Mouse (Mus musculus) liver, adult (tissue): ENCODE results near the gene Zfp618.

Experiments
- GATA4 ChIP-seq: IDR thresholded peaks from 2 replicates; pipeline ENCODE4 v1.6.1; 2014; ENCODE audit warnings: mild to moderate bottlenecking, low read length; ENCODE audit not compliant: insufficient replicate concordance

Zfp618 gene

DNA sequence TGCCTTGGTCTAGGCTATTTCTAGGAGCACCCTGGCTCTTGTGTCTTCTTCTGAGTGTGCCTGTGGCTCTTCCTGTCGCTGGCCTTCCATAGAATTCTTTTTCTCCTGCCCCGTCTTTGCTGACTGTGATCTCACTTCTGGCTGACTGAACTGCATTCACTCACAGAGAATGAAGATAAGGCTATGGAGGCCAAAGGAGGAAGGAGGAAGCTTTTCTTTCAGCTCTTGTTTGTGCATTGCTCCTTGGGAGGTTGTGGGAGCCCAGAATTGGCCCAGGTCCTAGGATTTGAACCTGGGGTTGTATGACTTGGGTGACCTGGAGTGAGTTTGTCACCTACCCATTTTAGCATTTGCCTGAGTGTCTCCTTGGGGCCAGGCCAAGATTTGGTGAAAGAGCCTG is 72.9 kb downstream of the Zfp618 start:
- no peak for TF ChIP-seq GATA4

DNA sequence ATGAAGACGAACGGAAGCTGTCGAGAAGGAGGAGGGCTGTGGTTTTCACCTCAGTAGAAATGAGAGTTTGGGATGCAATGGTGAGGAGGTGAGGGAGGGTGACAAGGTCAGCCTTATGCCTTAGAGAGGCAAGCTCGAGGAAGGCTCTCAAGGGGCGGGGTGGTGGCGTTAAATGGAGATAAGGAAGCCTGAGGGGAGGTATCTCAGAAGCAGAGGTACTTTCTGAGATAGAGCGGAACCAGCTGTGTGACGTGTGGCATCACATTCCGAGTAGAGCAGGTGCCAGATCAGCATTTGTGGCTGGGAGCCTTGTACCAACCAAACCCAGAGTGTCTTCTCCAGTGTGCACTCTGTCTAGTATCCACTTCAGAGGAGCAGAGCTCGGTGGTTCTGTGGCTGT is 73.6 kb downstream of the Zfp618 start:
- TF ChIP-seq GATA4, result no peak

DNA sequence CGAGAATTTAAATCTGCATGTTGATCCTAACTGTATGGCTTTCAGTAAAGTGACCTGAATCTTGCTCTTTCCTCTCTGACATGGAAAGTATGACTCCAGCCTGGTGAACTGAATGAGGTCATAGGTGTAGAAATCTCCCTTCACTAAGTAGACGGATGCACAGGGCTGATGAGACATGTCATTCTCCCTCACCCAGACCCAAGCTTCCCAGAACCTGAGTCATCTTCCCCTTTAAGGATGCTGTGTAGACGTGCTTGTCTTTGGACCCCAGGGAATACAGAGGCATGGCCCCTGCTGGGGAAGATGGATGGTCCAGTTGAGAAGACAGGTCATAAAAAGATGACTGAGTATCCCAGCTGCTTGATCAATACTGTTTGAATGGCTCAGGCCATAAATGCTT is 83.2 kb downstream of the Zfp618 start:
- TF ChIP-seq GATA4, result no peak

DNA sequence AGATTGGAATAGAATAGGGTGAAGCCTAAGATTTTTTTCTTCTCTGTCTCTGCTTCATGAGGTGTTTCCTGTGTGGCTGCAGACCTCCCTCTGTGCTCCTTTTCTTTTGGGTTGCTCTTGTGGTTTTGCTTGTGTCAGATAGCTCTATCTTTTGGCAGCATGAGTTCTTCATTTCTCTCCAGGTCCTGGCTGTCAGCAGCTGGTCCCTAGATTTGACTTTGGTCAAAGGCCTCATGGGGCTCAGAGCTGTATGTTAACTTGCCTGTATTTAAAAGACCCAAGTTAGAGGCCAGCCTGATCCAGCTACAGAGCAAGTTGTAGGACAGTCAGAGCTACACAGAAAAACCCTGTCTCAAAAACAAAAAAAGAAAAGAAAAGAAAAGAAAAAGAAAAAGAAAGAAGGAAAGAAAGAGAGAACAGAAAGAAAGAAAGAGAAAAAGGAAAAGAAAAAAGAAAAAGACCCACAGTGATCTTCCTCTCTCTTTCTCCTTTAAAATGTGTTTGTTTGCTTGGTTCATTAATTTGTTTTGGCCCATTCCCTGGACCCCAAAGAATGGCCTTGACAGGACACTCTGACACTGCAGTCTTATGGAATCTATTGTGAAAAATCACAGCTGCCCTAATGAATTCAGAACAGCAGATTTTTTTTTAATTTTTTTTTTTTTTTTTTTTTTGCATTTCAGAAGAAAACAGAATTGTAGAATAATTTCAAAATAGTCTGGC is 84.4 kb downstream of the Zfp618 start:
- no peak for TF ChIP-seq GATA4

DNA sequence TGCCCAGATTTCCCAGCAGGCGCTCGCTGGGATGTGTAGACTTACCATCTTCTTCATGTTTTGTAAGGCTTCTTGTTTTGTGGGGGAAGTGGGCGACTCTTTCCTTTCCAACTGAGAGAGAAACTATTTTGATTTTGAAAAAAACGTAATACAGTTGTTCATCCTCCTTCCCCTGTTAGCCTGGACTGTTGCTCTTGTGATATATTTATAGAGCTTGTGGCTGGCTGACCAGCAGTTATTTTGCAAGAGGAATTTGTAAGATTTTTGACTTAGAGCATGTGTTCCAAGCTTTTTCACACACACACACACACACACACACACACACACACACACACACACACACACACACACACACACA is 84.9 kb downstream of the Zfp618 start:
- no peak for TF ChIP-seq GATA4

DNA sequence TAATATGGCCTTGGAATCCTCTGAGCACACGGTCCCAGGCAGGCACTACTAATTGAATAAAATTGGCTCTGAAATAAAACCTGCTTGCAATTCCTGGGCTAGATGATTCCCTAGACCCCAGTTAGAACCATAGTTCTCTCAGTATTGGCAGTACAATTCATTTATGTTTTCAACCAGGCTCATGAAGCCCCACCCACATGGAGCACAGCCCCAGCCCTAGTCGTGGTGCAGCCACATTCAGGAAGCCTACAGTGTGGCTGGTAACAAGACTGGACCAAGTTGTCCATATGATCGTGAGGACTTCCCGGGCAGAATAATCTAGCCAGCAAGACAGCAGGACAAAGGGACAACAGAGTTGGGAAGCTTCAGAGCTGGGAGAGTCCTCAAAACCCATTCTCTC is 85.6 kb downstream of the Zfp618 start:
- TF ChIP-seq GATA4, result no peak

DNA sequence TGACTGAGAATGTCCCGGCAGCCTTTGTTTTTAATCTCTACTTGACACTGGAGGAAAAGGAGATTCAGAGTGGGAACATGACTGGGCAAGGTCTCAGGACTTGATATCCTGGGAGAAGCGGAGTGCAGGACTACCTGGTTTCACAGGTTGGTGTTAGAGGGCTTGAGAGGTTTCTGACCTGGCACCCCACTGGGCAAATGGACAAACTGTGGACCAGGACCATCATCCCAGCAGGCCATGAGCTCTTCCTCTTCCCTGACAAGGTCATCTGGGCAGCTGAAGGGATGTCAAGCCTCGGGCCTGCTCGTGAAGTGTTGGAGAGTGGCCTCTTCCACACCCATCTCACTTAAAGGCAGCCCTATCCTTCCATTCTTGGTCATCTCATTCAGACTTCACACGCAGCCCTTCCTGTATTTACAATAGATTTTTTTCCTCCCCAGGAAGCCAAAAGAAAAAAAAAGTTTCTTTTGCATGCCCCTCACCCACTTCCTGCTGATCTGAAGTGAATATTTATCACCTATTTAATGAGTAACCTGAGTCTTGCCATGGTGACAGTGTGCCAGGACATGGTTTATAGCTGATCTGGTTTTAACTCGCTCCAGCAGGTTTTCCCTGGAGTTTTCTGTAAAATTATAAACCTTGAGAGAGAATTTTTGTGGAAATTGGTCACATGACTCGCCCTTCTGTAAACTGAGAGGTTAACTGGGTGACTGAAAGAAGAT is 86.7 kb downstream of the Zfp618 start:
- no peak for TF ChIP-seq GATA4

DNA sequence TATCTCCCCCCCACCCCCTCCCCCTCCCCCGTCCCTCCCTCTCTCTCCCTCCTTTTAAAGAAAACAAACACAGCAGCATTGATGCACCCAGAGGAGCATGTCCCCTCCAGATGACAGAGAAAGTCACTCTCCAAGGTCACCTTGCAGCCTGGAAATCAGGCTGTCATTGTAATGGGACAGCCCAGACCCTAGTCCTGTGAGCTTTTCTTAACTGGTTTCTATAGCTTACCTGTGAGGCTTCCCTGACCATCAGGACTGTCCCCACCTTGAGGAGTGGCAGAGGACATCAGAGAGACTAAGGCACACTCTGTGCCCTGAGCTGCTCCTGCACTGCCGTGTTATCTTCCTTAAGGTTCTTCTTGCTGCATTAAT is 87.3 kb downstream of the Zfp618 start:
- no peak for TF ChIP-seq GATA4

DNA sequence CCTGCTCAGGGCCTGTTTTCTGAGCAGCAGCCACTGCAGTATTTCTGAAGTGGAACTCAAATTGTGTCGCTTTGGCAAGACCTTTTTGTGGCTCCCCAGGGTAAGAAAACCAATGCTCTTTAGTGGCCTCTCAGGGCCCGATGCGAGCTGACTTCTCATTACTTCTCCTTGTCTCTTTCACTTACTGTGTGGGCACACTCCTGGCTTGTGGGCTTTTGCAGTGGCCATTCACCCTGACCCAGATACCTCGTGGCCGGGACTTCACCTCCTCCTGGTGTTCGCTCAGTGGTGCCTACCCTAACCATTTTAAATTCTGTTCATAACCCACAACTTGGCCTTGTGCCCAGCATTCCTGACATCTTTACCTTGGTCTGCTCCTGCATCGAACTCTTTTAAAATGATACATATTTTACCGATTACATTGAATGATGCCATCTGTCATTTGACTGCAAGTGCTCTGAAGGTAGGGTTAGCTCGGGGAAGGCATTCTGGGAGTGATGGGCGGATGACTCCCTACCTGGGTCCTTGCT is 89.9 kb downstream of the Zfp618 start:
- no peak for TF ChIP-seq GATA4

DNA sequence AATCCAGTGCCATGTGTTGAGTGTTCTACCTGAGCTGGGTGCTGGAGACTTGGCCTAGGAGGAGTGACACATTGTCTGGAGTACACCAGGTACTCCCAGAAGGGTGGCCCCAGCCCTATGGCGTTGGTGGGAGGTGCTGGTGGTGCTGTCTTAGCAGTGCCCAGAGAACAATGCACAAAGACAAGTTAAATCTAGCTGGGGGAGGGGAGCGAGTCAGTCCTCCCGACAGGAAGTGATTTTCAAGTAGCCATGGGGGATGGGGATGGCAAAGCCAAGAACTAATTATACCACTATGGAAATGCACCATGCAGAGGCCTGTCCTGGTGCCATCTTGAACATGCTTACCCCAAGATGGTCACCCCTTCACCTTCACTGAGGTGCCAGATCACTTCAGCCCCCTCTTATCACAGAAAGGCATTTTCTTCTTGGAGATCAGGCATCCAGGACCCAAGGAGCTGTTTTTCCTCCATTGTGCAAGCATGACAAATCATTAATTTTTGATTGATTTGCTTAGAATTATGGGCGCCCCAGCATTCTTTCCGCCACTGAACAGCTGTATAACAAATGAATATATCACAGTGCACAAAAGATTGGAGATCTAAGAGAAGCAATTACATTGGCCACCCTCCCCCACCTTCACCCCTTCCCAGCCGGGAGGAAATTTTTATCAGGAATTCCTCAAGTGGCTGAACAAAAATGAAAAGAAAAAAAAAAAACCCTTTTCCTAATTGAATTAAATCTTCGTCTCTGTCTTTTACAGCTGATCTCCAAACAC is 91.5 kb downstream of the Zfp618 start:
- TF ChIP-seq GATA4, result no peak

DNA sequence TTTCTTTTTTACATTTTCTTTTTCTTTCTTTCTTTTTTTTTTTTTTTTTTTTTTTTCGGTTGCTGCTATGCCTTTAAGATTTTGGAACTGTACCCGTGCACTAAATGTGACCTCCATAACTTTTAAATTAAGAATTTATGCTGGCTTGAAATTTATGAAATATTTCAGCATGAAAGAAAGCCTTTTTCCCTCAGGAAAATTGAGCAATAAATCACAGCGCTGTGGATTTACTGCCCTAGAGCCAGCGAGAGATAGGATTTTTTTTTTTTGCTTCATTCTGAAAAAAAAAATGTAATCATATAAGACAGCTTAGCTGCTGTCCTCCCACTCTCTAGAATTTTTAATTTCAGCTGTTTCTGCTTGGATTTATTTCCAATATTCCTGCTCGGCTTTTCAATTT is 92.2 kb downstream of the Zfp618 start:
- TF ChIP-seq GATA4, result no peak

DNA sequence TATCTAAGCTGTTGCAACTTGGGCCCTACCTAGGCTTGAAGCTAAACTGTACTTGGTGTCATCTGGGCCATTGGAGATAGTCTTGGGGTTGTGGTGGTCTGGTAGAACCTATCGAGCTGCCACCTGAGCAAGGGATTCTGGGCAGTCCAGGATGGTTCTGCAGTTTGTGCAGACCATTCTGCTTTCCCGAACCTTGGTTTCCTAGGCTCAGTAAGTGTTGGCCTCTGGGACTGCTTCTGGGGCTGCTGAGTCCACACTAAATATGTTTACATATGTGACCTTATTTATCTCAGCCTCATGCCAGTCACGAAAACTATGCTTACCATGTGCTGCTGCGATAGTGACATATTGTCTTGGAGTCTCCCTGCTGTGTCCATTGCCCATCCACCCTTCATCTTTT is 93.3 kb downstream of the Zfp618 start:
- TF ChIP-seq GATA4, result no peak

DNA sequence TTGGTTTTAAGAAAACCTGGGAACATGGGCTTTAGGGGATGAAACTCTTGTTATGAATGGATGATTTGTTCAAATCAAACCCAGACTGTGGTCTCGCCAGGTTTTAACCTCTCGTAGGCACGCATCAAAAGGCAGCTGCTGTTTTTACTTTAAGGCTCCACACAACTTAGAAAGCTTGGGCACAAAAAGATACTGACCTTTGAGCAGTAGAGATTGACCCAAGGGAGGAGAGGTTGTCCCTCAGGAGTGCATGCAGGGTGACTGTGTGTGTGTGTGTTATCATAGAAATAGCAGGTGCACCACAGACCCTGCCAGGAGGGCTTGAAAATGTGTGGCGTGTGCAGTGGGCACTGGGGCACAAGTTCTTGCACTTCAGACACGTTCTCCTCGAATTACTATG is 95.0 kb downstream of the Zfp618 start:
- no peak for TF ChIP-seq GATA4

DNA sequence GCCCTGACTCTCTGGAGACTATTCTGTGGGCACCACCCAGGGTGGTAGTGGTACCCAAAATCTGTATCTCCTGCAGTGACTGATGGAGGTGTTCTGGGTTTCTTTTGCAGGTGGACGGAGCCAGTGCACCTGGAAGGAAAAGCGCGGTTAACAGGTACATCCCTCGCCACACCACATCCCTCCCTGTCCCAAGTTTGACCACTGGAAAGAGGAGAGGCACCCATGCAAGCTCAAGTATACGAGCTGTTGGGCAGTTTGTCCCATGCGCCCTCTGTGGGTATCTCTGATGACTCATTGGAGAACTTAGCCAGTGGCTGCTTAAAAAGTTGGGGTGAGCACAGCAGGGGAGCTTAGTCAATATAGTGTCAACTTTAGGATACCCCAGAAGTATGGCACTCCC is 96.0 kb downstream of the Zfp618 start:
- no peak for TF ChIP-seq GATA4

DNA sequence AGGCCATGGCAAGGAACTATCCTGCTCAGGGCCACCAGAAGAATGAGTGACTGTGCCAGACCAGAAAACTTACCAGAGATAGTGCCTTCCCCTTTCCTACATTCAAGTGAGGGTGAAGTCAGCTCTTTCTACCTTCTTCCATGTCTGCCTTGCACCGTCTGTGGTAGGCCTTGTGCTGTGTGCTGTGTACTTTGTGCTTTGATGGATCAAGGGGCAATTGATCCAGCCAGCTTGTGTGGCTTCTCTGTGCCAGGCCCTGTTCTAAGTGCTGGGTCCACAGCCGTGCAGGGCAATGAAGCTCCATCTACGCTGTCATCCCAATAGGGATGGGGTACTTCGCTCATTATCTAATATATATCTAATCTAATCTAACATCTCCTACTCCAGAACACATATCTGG is 98.0 kb downstream of the Zfp618 start:
- TF ChIP-seq GATA4, result no peak

DNA sequence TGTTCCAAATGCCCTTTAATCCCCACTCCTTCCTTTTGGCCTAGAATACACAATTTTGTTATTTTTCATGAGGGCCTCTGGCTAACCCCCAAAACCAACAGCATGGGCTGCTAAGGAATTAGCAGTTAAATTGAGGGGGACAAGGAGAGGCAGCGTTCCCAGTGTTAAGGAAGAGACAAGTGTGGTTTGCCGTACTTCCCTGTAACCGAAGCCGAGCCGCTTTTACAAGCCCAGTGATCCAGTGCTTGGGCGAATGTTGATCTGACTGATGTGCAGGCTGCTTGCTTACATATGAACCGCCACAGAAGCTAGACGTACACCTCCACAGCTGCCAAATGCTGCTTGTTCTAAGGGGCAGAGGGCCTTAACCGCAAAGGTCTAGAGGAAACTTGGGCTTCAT is 99.5 kb downstream of the Zfp618 start:
- no peak for TF ChIP-seq GATA4
